Mouse (Mus musculus): Measurements from ENCODE around the gene Prps1l1.

DNA sequence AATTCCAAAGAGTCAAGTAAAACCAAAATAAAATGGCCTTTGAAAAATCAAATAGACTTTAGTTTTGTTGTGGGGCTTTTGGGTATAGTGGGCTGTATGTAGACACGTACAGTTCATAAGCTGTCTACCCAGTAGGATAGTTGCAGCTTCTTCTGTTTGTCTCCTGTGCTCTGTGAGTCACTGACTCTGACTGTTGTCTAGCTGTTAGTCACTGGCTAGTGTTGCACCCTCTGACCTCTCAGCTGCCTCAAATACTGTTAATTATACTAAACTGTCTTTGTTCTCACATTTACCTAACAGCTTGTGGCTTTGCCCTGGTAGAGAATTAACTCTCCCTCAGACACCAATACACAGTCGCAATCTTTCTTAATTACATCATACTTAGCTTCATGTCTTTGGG is 7.3 kb downstream of the Prps1l1 start:
- no peak for TF ChIP-seq EP300 (IDR thresholded peaks at IDR 0.05; ENCODE audit: insufficient read depth, low read depth, low read length)
- no peak for TF ChIP-seq POLR2A (IDR thresholded peaks at IDR 0.05; ENCODE audit: insufficient read depth, low read depth, low read length)
